ENCODE assay signal across 24 mouse cellular contexts in the genomic region with DNA sequence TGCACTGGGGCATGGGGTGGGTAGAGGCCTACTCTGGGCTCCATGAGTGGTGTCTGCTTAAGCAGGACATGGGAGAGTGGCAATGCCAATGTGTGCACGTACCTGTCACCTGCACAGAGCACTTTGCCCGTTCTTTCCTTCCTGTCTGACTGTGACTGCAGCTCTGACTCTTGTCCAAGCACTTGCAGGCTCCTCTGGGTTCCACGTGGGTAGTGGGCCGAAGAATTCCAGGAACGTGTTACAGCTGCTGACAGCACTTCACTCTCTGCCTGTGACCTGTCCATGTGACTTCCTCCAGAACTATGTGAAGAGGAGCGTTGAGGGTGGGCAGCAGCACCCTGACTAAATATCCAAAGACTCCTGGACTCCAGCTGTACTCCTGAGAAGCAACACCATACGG. TPM values are rescaled to one million over a fixed set of nuclear protein-coding genes. Genes with fewer than 3 reads are reported as not detected.
DNase-seq lines count a peak whose midpoint lies in the region; ATAC-seq and TF ChIP-seq lines count a peak whose summit lies in the region.
"Had no signal": no experiment of that assay in that cellular context is flagged by ENCODE, and none has a peak within 500 bp of the region (broad histone marks: within the 10 kb centered on the region; RNA-seq: fewer than 3 reads in every experiment).

No protein-coding gene starts in this region.

- no peaks in the 10 kb centered on the region for H3K9me3 ChIP-seq in heart, embryonic 15.5 days (replicated peaks)
- H3K9me3 ChIP-seq: limb, embryonic 12.5 days; liver, embryonic 12.5 days; stomach, embryonic 15.5 days had no signal

- in situ Hi-C loops in Patski (cut with MboI; ENCODE audit: low pct_unique_long_range_greater_than_20kb), result no loop called here

- peak; percentile 93 for DNase-seq in heart, adult 11 months
- DNase-seq in heart, adult 9 months (ENCODE audit: low spot score in 2 of 2), result no peak
- peak; percentile 33 for DNase-seq in Patski (ENCODE audit: low read depth, low spot score)
- DNase-seq in kidney, postnatal 10 days, result peak; percentile 52
- DNase-seq in spleen, postnatal 10 days (ENCODE audit: low spot score in 2 of 2), result no peak
- DNase-seq in layer of hippocampus, adult 9-10 months (ENCODE audit: low spot score), result no peak
- DNase-seq in frontal cortex, postnatal 36 days (ENCODE audit: low spot score in 2 of 2), result no peak
- DNase-seq: adrenal gland, postnatal 36 days; cerebellum, adult 18-20 months; cerebellum, postnatal 25 days; gastrocnemius, postnatal 36 days; lung, embryonic 14.5 days; lung, postnatal 4 days; right cerebral cortex, postnatal 14 days; thymus, adult 18-20 months had no signal

- peak overlapping the region; percentile 81 for H3K27ac ChIP-seq in heart, embryonic 15.5 days
- H3K27ac ChIP-seq: kidney, postnatal 0 days; limb, embryonic 12.5 days; liver, embryonic 12.5 days; stomach, embryonic 15.5 days had no signal

- no peak overlapping the region for H3K9ac ChIP-seq in heart, embryonic 15.5 days
- H3K9ac ChIP-seq: limb, embryonic 12.5 days; liver, embryonic 12.5 days; lung, embryonic 14.5 days; stomach, embryonic 15.5 days had no signal

- peaks cover 62% of the 10 kb centered on the region for H3K4me1 ChIP-seq in heart, embryonic 15.5 days (replicated peaks)
- H3K4me1 ChIP-seq: limb, embryonic 12.5 days; stomach, embryonic 15.5 days had no signal

- no peaks in the 10 kb centered on the region for H3K27me3 ChIP-seq in Patski
- H3K27me3 ChIP-seq in heart, embryonic 15.5 days, result 0 out of 2 replicates have a peak, but pooled peaks cover 7% of the 10 kb centered on the region
- H3K27me3 ChIP-seq: limb, embryonic 12.5 days; stomach, embryonic 15.5 days had no signal

- no peaks in the 10 kb centered on the region for H3K36me3 ChIP-seq in heart, embryonic 15.5 days
- H3K36me3 ChIP-seq: limb, embryonic 12.5 days; liver, embryonic 12.5 days; stomach, embryonic 15.5 days had no signal

- ATAC-seq in Patski, result peak; percentile 51
- ATAC-seq in heart, embryonic 15.5 days (replicated peaks; ENCODE audit: insufficient number of reproducible peaks, insufficient read depth, low FRiP score, low read depth), result peak; percentile 73
- ATAC-seq: liver, embryonic 12.5 days had no signal

- CTCF ChIA-PET in Patski (lab: Charles Lee), result interaction anchor here (1.1 to 1.2 kb wide), 2 partner anchors 9 to 56 kb away, joined by 3 read pairs; no protein-coding TSS in a partner anchor

- peak overlapping the region; percentile 34 for H3K4me2 ChIP-seq in heart, embryonic 15.5 days
- H3K4me2 ChIP-seq: limb, embryonic 12.5 days; liver, embryonic 12.5 days; lung, embryonic 14.5 days; stomach, embryonic 15.5 days had no signal

- no peak overlapping the region for H3K4me3 ChIP-seq in heart, embryonic 15.5 days
- H3K4me3 ChIP-seq: limb, embryonic 12.5 days; liver, embryonic 12.5 days; stomach, embryonic 15.5 days had no signal

- no peak for TF ChIP-seq CTCF in Patski (IDR thresholded peaks at IDR 0.05)

- WGBS in heart, embryonic 15.5 days, result 33% methylated on average over 7 of the region's 7 CpGs

- POLR2A ChIA-PET in Patski (lab: Charles Lee), result no interaction called here

RNA-seq across cellular contexts. Expression of a gene that starts 19.9 kb away (rescaled TPM):
- polyA plus RNA-seq in Patski (2021), result 0.60 TPM
- 130 and 171 TPM in 2 replicates for polyA plus RNA-seq in heart, embryonic 15.5 days (2015; fragmentation: Nextera tagmentation; extraction: Ambion mirVana)
- polyA plus RNA-seq: forebrain, embryonic 11.5 days; kidney, postnatal 0 days; limb, embryonic 12.5 days; liver, embryonic 12.5 days; lung, embryonic 14.5 days; midbrain, postnatal 0 days; spleen, adult 2 months; stomach, embryonic 15.5 days had no signal

RNA-seq across cellular contexts. Expression of a gene that starts 25.0 kb away (rescaled TPM):
- polyA plus RNA-seq in Patski (2021), result 57.2 TPM
- polyA plus RNA-seq in heart, embryonic 15.5 days (2015; fragmentation: Nextera tagmentation; extraction: Ambion mirVana), result 12.1 and 17.6 TPM in 2 replicates

RNA-seq across cellular contexts. Expression of a gene that starts 29.1 kb away (rescaled TPM):
- polyA plus RNA-seq in Patski (2021), result 39.3 TPM
- polyA plus RNA-seq in heart, embryonic 15.5 days (2015; fragmentation: Nextera tagmentation; extraction: Ambion mirVana), result 52.1 and 60.0 TPM in 2 replicates

RNA-seq across cellular contexts. Expression of a gene that starts 34.8 kb away (rescaled TPM):
- polyA plus RNA-seq in Patski (2021), result 0.31 TPM
- polyA plus RNA-seq in heart, embryonic 15.5 days (2015; fragmentation: Nextera tagmentation; extraction: Ambion mirVana), result 3,881 and 5,336 TPM in 2 replicates
- polyA plus RNA-seq: hindbrain, embryonic 11.5 days; kidney, postnatal 0 days; lung, embryonic 14.5 days had no signal

Comparison
In these comparisons a context has a peak if more than half of its experiments do, and no peak if none do; other contexts are left out.
1. DNase-seq: peak in heart, adult 11 months (single experiment), Patski (single experiment) and kidney, postnatal 10 days (single experiment); none in heart, adult 9 months (0 of 2), spleen, postnatal 10 days (0 of 2), layer of hippocampus, adult 9-10 months (single experiment) and frontal cortex, postnatal 36 days (0 of 2).
2. RNA of a gene that starts 19.9 kb away (polyA plus RNA-seq): 130 to 171 TPM in heart, embryonic 15.5 days; 0.60 TPM in Patski (single experiment); every median in the first group is over 10 times any median in the second.